Mouse (Mus musculus) ES-Bruce4 (cell line): ENCODE measurements around the gene Ndufab1.

Experiments used
- CTCF ChIP-seq: IDR thresholded peaks from one replicate; pipeline ENCODE4 v1.8.1; 2011; ENCODE audit warnings: low read depth, low read length
- EP300 ChIP-seq: IDR thresholded peaks from 2 replicates; pipeline ENCODE4 v1.6.1; 2011; ENCODE audit warnings: low read depth, low read length; ENCODE audit not compliant: insufficient read depth
- POLR2A ChIP-seq: IDR thresholded peaks from one replicate; pipeline ENCODE4 v1.8.1; 2011; ENCODE audit warnings: low read length; ENCODE audit not compliant: insufficient read depth

GRCm38 (mm10) chr7:122074374-122074773 lies 27.3 kb downstream of the Ndufab1 start:
- TF ChIP-seq POLR2A (no peak), EP300 (no peak), CTCF (no peak)
